Mouse (Mus musculus): ENCODE data around the gene Dst.
"Not testable (repeated sequence)": the region's sequence is repeated elsewhere in the genome, so short reads cannot be mapped to it uniquely, and the experiment has no call there.

DNA sequence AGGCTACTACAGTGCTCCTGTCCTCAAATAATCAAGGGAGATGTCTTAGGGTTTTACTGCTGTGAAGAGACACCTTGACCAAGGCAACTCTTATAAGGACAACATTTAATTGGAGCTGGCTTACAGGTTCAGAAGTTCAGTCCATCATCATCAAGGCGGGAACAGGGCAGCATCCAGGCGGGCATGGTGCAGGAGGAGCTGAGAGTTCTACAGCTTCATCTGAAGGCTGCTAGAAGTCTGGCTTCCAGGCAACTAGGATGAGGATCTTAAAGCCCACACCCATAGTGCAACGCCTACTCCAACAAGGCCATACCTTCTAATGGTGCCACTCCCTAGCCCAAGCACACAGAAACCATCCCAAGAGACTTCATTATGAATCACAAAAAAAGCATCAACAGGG, 400.8 kb downstream of the Dst start:
- not testable (repeated sequence) for TF ChIP-seq CTCF (IDR thresholded peaks at IDR 0.05); POLR2A (IDR thresholded peaks at IDR 0.05; ENCODE audit: insufficient read depth, low read depth, low read length)
